Mouse (Mus musculus) liver, adult 2 months (tissue): Measurements from ENCODE around the gene Il31ra.

Source experiments
- CTCF ChIP-seq: fragments of 200-500 bp; IDR thresholded peaks from 2 replicates; pipeline ENCODE4 v1.5.1; 2011; ENCODE audit warnings: low read depth, low read length, control low read depth
- POLR2A ChIP-seq: fragments of 200-500 bp; IDR thresholded peaks from 2 replicates; pipeline ENCODE4 v1.6.1; 2011; ENCODE audit warnings: low read length, control low read depth; ENCODE audit not compliant: insufficient read depth; ENCODE audit errors: extremely low read depth

GRCm38 (mm10) chr13:112500466-112500865 is 93.7 kb downstream of the Il31ra start:
- TF ChIP-seq POLR2A (no peak), CTCF (no peak)
